Mouse (Mus musculus): ENCODE data around the gene Basp1.

DNA sequence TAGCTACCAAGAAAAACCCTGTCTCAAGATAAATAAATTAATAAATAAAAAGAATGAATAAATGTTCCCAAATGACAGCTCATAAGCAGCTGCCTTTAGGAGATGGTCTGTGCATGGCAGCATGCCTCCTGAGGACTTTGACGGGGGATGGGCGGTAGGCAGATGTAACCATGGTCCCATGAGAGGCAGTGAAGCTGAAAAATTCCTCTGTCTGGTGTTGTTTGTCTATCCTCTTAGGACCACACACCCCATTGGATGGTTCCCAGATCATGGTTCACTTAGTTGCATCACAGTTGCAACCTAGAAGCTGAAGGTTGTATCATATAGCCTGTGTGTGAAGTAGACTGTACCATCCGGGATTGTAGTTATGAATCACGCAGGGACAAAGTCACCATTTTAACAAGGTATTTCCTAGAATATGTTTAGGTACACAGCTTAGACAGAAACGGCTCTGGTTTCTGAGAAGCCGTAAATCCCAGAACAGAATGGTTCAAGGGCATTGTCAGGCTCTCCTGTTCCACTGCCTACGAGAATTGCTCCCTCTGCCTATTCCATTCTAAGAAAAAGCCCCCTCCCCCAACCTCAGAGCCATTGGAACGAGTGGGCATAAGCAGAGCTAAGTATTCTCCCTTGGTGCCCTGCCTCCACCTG is 29.7 kb upstream of the Basp1 start:
- TF ChIP-seq CTCF (IDR thresholded peaks at IDR 0.05; ENCODE audit: low read depth, low read length) (no peak), POLR2A (IDR thresholded peaks at IDR 0.05; ENCODE audit: extremely low read depth, insufficient read depth, low read length) (no peak)

Data from liver, adult 2 months (tissue).